Mouse (Mus musculus) urinary bladder, postnatal 14 days (tissue): ENCODE results near the gene Kcnn3.

Experiments
- DNase-seq: peaks from one replicate; pipeline ENCODE4 v3.0.0; 2021; ENCODE audit warnings: low spot score

Kcnn3 gene

GRCm38 (mm10) chr3:89519894-89520293, at the start of gene Kcnn3:
Gene Kcnn3 (plus strand): TSS chr3:89520164.
- DNase-seq = peak; percentile 83

GRCm38 (mm10) chr3:89472280-89472679, 47.7 kb upstream of the Kcnn3 start:
- DNase-seq = no peak

- no peak for DNase-seq
These were observed 46.1 kb upstream of the Kcnn3 start for GRCm38 (mm10) chr3:89473838-89474237.

- DNase-seq = no peak
These were observed 40.9 kb upstream of the Kcnn3 start for GRCm38 (mm10) chr3:89479055-89479454.

- DNase-seq = no peak
These were observed 38.5 kb upstream of the Kcnn3 start for GRCm38 (mm10) chr3:89481488-89481887.

GRCm38 (mm10) chr3:89482249-89482648, 37.7 kb upstream of the Kcnn3 start:
- no peak for DNase-seq

GRCm38 (mm10) chr3:89484766-89485524, 35.0 kb upstream of the Kcnn3 start:
- DNase-seq = peak; percentile 79

- no peak for DNase-seq
These were observed 33.9 kb upstream of the Kcnn3 start for GRCm38 (mm10) chr3:89486111-89486510.

- no peak for DNase-seq
These were observed 32.9 kb upstream of the Kcnn3 start for GRCm38 (mm10) chr3:89486916-89487702.

- DNase-seq = no peak
These were observed 29.2 kb upstream of the Kcnn3 start for GRCm38 (mm10) chr3:89490790-89491189.

- no peak for DNase-seq
These were observed 28.4 kb upstream of the Kcnn3 start for GRCm38 (mm10) chr3:89491559-89491958.

GRCm38 (mm10) chr3:89492701-89493151, 27.2 kb upstream of the Kcnn3 start:
- peak; percentile 39 for DNase-seq

GRCm38 (mm10) chr3:89494630-89495029, 25.3 kb upstream of the Kcnn3 start:
- no peak for DNase-seq

- no peak for DNase-seq
These were observed 23.6 kb upstream of the Kcnn3 start for GRCm38 (mm10) chr3:89496366-89496765.

- DNase-seq = no peak
These were observed 20.3 kb upstream of the Kcnn3 start for GRCm38 (mm10) chr3:89499696-89500095.

GRCm38 (mm10) chr3:89501486-89501885, 18.5 kb upstream of the Kcnn3 start:
- DNase-seq = no peak

- DNase-seq = no peak
These were observed 17.4 kb upstream of the Kcnn3 start for GRCm38 (mm10) chr3:89502551-89502950.

GRCm38 (mm10) chr3:89508041-89508440, 11.9 kb upstream of the Kcnn3 start:
- no peak for DNase-seq

GRCm38 (mm10) chr3:89510979-89511378, 9.0 kb upstream of the Kcnn3 start:
- peak; percentile 53 for DNase-seq

GRCm38 (mm10) chr3:89511400-89511799, 8.6 kb upstream of the Kcnn3 start:
- no peak for DNase-seq

GRCm38 (mm10) chr3:89512225-89512624, 7.7 kb upstream of the Kcnn3 start:
- DNase-seq = no peak

- no peak for DNase-seq
These were observed 4.5 kb upstream of the Kcnn3 start for GRCm38 (mm10) chr3:89515444-89515843.

GRCm38 (mm10) chr3:89516321-89516720, 3.6 kb upstream of the Kcnn3 start:
- no peak for DNase-seq
